Mouse (Mus musculus): ENCODE measurements at regions not wholly inside any gene's neighbourhood (a gene's known extent, or its start where the extent isn't known, plus 50 kb on each side); places are given as distances from the start of the nearest gene placed in this dataset.
A peak's percentile ranks its signal among the peaks of the same experiment; 100 is the strongest.

DNA sequence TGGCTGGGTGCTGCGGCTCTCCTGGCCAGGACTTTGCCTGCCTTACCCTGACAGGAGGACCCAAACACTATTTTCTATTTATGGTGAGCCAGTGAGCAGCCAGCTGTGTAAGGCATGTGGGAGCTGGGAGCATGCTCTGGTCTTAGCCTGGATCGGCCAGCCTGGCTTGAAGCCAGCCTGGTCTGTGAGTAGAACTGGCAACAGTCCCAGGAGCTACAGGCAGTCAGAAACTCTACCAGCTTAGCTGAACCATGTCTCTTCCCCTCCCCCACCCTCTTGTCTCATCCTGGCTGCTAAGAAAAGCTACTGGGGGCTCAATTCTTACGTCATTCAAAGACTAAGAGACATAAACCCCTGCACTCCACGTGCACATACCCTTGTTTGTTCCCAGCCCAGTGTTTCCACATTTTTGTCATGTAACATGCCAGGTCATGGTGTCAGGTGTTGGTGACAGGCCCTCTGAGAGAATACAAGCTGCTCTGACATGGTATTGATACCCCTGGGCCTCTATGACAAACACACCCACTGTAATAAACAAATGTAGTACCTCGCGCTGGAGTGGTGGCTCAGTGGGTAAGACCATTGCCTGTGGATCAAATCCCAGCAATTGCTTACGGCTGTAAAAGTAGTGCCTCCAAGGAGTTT, 91.2 kb downstream of the Dll1 start:
- no peak overlapping the region for H3K27ac ChIP-seq (replicated peaks)
- no peak overlapping the region for H3K9ac ChIP-seq
- no peaks in the 10 kb centered on the region for H3K9me3 ChIP-seq (replicated peaks)
- no peaks in the 10 kb centered on the region for H3K27me3 ChIP-seq
- 54% methylated on average over 7 of the region's 7 CpGs for WGBS (ENCODE audit: insufficient replicate concordance)
- H3K36me3 ChIP-seq (replicated peaks) = no peaks in the 10 kb centered on the region
- no peak overlapping the region for H3K4me3 ChIP-seq (replicated peaks)
- 0 out of 2 replicates have a peak, but pooled peaks have one; percentile 31 for ATAC-seq (ENCODE audit: insufficient read depth)
- H3K4me2 ChIP-seq = no peak overlapping the region
- H3K4me1 ChIP-seq (replicated peaks) = no peaks in the 10 kb centered on the region

DNA sequence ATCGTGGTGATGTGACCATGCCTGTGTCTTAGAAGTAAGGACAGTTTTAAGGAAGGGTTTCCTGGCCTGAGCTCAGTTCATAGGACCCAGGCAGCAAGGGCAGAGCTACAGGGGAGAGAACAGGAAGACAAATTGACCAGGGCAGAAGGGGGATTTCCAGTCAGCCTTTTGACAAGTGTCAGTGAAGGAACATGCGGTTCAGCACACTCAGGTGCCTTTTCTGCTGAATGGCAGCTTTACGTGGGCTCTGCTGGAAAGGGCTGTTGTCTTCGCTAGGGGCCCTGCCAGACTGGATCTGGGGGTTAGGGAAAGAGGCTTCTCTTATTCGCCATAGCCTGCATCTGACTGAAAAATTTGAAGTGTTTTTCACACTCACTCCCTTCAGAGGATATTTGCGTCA, 106.8 kb downstream of the Dll1 start:
- no peak overlapping the region for H3K4me3 ChIP-seq (replicated peaks)
- H3K9me3 ChIP-seq (replicated peaks) = no peaks in the 10 kb centered on the region
- no peak for ATAC-seq (ENCODE audit: insufficient read depth)
- no peaks in the 10 kb centered on the region for H3K27me3 ChIP-seq
- H3K36me3 ChIP-seq (replicated peaks) = no peaks in the 10 kb centered on the region
- H3K4me2 ChIP-seq = no peak overlapping the region
- WGBS (ENCODE audit: insufficient replicate concordance) = 54% methylated on average over 6 of the region's 6 CpGs
- no peaks in the 10 kb centered on the region for H3K4me1 ChIP-seq (replicated peaks)
- no peak overlapping the region for H3K27ac ChIP-seq (replicated peaks)
- no peak overlapping the region for H3K9ac ChIP-seq

DNA sequence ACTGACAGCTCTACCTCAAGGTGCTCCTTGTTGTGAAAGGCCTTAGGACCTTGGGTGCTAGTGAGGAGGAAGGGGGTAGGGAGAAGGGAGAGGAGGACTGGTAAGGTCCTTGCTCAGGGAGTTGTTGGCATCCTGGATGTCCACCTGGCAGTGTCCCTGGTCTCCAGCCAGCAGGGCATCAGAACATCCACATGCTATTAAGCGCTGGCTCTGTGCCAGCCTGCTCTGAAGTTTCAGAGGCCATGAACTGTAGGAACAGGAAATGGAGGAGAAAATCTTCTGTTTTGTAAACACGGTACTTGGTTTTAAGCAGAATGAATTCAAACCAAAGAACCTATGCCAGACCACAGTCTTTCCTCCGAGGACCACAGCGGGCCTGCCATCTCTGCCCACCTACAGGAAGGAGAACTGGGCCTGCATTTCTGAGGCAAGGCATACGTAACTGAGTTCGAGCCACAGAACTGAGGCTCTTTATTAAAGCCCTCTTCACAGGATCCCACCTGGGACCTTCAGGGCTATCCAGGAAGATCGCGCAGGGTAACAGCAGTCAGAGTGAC, 107.5 kb downstream of the Dll1 start:
- 61% methylated on average over 8 of the region's 8 CpGs for WGBS (ENCODE audit: insufficient replicate concordance)
- Histone ChIP-seq H3K4me2 (no peak overlapping the region), H3K4me1 (replicated peaks) (no peaks in the 10 kb centered on the region), H3K4me3 (replicated peaks) (no peak overlapping the region), H3K9me3 (replicated peaks) (no peaks in the 10 kb centered on the region), H3K36me3 (replicated peaks) (no peaks in the 10 kb centered on the region), H3K27ac (replicated peaks) (no peak overlapping the region), H3K9ac (no peak overlapping the region), H3K27me3 (no peaks in the 10 kb centered on the region)
- no peak for ATAC-seq (ENCODE audit: insufficient read depth)

DNA sequence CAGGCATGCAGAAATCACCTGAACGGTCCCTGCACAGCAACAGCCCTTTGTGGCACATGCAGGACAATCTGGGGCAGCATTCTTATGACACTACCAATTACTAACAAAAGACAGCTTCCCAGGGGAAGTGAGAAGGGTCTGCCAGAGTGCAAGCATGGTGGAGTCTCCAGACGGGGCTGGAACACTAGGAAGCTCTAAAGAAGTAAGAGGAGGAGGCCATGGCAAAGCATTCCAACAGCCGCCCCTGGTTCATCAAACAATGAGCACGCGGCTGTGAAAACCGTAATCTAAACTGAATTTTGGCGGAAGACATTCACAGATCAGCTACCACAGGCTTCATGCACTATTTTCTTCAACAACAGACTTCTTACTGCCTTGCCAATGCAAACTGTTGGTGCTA, 109.0 kb downstream of the Dll1 start:
- 56% methylated on average over 7 of the region's 7 CpGs for WGBS (ENCODE audit: insufficient replicate concordance)
- Histone ChIP-seq H3K4me1 (replicated peaks) (no peaks in the 10 kb centered on the region), H3K4me3 (replicated peaks) (no peak overlapping the region), H3K4me2 (no peak overlapping the region), H3K9me3 (replicated peaks) (no peaks in the 10 kb centered on the region), H3K9ac (no peak overlapping the region), H3K27ac (replicated peaks) (no peak overlapping the region), H3K27me3 (no peaks in the 10 kb centered on the region), H3K36me3 (replicated peaks) (no peaks in the 10 kb centered on the region)
- no peak for ATAC-seq (ENCODE audit: insufficient read depth)

DNA sequence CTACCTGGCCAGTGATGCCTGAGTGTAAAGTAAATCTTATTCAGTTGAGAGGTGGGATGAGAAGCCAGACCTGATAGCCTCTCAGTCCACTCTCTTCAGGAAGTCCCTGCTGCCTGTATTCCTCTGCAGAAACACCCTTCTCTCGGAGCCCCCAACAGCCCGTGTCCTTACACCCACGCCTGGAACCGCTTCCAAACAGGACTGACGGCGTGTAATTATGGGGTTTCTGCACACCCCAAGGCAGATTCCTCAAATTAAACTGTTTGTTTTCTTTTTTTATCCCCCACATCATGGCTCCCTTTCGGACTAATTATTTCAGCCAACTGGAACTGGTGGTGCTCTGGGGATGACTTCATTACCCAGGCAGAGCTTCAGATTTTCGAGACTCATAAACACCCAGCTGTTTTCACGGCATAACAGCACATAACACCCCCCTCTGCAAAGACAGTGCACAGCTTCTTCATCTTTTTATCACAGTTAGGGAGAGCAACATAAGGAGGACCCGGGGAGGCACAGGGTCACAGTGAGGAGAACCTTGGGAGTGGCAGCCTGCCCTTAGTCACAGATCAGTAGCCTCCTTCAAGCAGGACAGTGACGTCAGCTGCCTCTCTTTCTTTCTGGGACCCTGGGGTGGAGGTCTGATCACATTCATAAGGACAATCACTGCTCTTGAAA, 117.1 kb downstream of the Dll1 start:
- Histone ChIP-seq H3K27ac (replicated peaks) (no peak overlapping the region), H3K4me1 (replicated peaks) (no peaks in the 10 kb centered on the region), H3K27me3 (no peaks in the 10 kb centered on the region), H3K9ac (no peak overlapping the region), H3K4me3 (replicated peaks) (no peak overlapping the region), H3K9me3 (replicated peaks) (no peaks in the 10 kb centered on the region), H3K36me3 (replicated peaks) (no peaks in the 10 kb centered on the region), H3K4me2 (no peak overlapping the region)
- WGBS (ENCODE audit: insufficient replicate concordance) = 60% methylated on average over 11 of the region's 11 CpGs
- no peak for ATAC-seq (ENCODE audit: insufficient read depth)

DNA sequence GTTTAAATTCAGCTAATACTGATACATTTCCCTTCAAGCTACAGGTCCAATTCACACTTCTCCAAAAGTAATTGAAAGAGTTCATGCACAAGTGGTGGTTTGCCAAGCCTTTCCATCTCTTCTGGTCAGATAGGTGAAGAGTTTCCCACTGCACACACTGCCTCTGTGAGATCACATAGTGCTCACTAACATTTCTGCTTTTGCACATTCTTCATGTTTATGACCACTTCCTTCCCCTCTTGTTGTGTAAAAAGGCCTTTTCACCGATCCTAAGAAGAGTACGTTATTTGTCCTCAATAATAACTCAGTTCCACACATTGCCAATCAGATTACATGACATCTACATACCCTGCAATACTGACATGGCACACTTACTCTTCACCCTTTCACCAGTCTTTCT, 120.8 kb downstream of the Dll1 start:
- Histone ChIP-seq H3K9me3 (replicated peaks) (no peaks in the 10 kb centered on the region), H3K4me3 (replicated peaks) (no peak overlapping the region), H3K27ac (replicated peaks) (no peak overlapping the region), H3K36me3 (replicated peaks) (no peaks in the 10 kb centered on the region), H3K27me3 (no peaks in the 10 kb centered on the region), H3K4me1 (replicated peaks) (no peaks in the 10 kb centered on the region), H3K9ac (no peak overlapping the region), H3K4me2 (no peak overlapping the region)
- 22% methylated on average over 2 of the region's 2 CpGs for WGBS (ENCODE audit: insufficient replicate concordance)
- ATAC-seq (ENCODE audit: insufficient read depth) = no peak

DNA sequence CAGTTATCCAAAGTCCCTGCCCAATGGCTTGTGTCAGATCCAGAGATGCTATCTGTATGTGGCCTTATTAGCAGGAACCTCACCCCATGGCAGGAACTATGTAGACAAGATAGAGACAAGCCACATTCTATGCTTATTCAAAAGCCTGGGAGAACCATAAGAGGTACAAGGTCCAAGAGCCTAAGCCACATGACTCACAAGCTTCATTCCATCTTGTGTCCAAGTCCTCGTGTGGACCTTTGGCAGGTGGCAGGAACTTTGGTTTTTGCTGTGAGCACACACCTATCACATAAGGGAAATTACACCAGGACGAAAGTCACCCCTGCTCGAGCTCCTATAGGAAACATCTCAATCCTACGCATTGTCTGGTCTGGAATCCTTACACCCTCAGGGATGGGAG, 122.9 kb downstream of the Dll1 start:
- Histone ChIP-seq H3K4me2 (no peak overlapping the region), H3K9me3 (replicated peaks) (no peaks in the 10 kb centered on the region), H3K4me3 (replicated peaks) (no peak overlapping the region), H3K27ac (replicated peaks) (no peak overlapping the region), H3K36me3 (replicated peaks) (no peaks in the 10 kb centered on the region), H3K4me1 (replicated peaks) (no peaks in the 10 kb centered on the region), H3K27me3 (no peaks in the 10 kb centered on the region), H3K9ac (no peak overlapping the region)
- 50% methylated on average over 4 of the region's 4 CpGs for WGBS (ENCODE audit: insufficient replicate concordance)
- ATAC-seq (ENCODE audit: insufficient read depth) = no peak

DNA sequence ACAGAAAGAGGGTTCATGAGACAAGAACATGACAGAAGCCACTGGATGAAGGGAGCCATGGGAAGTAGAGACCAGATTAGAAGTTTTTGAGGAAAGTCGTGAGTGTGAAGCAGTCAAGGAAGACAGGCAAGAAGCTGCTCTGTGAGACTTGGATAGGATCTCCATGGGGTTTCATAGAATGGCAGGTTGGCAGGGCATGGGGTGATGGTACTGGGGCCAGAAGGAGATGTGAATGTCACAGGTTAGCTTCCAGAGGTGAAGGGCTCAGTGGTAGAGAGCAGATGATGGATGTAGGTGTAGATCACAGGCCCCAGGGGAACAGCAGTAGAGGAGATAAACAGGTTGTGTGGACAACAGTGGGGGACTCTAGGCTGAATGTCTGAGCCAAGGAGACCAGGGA, 123.4 kb downstream of the Dll1 start:
- Histone ChIP-seq H3K9me3 (replicated peaks) (no peaks in the 10 kb centered on the region), H3K27ac (replicated peaks) (no peak overlapping the region), H3K4me3 (replicated peaks) (no peak overlapping the region), H3K4me2 (no peak overlapping the region), H3K4me1 (replicated peaks) (no peaks in the 10 kb centered on the region), H3K9ac (no peak overlapping the region), H3K27me3 (no peaks in the 10 kb centered on the region), H3K36me3 (replicated peaks) (no peaks in the 10 kb centered on the region)
- 45% methylated on average over 1 of the region's 1 CpGs for WGBS (ENCODE audit: insufficient replicate concordance)
- ATAC-seq (ENCODE audit: insufficient read depth) = no peak

DNA sequence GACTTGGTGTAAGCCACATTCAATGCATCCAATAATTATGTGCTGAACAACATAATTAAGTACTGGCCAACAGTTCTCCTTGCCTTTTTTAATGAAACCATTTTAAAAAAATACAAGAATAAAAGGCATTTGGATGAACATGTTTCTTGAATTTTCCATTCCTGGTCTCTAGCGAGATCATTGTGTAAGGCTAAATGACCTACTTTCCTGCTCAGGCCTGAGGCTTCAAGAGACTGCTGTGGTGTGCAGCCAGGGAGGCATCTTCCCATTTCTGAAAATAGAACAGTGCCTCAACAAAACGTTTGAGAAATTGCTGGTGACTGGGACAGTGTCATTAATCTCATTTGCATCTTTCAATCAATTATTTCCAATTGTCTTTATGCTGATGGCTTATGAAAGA, 124.5 kb downstream of the Dll1 start:
- Histone ChIP-seq H3K27me3 (peaks cover 6% of the 10 kb centered on the region), H3K36me3 (replicated peaks) (no peaks in the 10 kb centered on the region), H3K4me2 (no peak overlapping the region), H3K4me3 (replicated peaks) (no peak overlapping the region), H3K9me3 (replicated peaks) (no peaks in the 10 kb centered on the region), H3K4me1 (replicated peaks) (no peaks in the 10 kb centered on the region), H3K27ac (replicated peaks) (no peak overlapping the region), H3K9ac (no peak overlapping the region)
- no peak for ATAC-seq (ENCODE audit: insufficient read depth)
- WGBS (ENCODE audit: insufficient replicate concordance) = 27% methylated on average over 2 of the region's 2 CpGs

DNA sequence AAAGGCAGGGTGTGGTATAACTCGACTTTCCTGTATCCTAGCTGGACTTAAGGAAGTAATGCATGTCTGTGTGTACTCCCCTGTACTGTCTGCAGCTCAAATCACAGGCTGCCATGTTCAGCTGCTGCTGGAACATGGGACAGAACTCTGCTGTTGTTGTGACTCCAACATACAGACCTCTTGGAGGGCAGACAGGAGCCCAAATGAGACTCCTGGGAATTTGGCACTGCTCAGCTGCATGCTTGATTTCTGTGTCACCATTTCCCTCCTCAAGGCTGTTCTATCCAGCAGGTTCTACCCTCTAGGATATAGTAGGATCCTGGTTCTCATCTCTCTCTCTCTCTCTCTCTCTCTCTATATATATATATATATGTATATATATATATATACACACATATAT, 125.0 kb downstream of the Dll1 start:
- Histone ChIP-seq H3K4me2 (no peak overlapping the region), H3K4me3 (replicated peaks) (no peak overlapping the region), H3K4me1 (replicated peaks) (no peaks in the 10 kb centered on the region), H3K27ac (replicated peaks) (no peak overlapping the region), H3K27me3 (peaks cover 6% of the 10 kb centered on the region), H3K9me3 (replicated peaks) (no peaks in the 10 kb centered on the region), H3K36me3 (replicated peaks) (no peaks in the 10 kb centered on the region), H3K9ac (no peak overlapping the region)
- ATAC-seq (ENCODE audit: insufficient read depth) = no peak
- WGBS (ENCODE audit: insufficient replicate concordance) = 18% methylated on average over 1 of the region's 1 CpGs

DNA sequence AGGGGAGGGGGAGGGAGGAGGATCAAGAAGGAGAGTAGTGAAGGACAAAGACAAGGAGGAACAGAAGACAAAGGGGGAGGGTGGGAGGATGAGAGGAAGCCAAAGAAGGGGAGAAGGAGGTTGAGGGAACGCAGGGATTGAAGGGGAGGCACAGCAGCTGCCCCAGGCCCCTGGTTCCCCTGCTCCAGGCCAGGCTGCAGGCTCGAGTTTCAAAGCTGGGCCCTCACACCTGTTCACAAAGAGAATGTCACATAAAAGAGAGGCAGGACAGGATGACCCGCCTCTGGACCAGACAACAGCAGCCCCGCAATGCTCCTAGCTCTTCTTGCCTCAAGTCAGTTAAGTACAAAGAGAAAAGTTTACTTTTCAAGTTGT, 128.3 kb downstream of the Dll1 start:
- WGBS (ENCODE audit: insufficient replicate concordance) = 42% methylated on average over 4 of the region's 4 CpGs
- no peak for ATAC-seq (ENCODE audit: insufficient read depth)
- H3K4me1 ChIP-seq (replicated peaks) = no peaks in the 10 kb centered on the region

More for the DNA sequence above, 128.3 kb downstream of the Dll1 start:
- no peak overlapping the region for H3K27ac ChIP-seq (replicated peaks)
- H3K4me3 ChIP-seq (replicated peaks) = no peak overlapping the region
- H3K36me3 ChIP-seq (replicated peaks) = no peaks in the 10 kb centered on the region
- no peak overlapping the region for H3K4me2 ChIP-seq
- peaks cover 6% of the 10 kb centered on the region for H3K27me3 ChIP-seq
- H3K9ac ChIP-seq = no peak overlapping the region
- no peaks in the 10 kb centered on the region for H3K9me3 ChIP-seq (replicated peaks)

Measured in liver, embryonic 15.5 days (tissue).